Mouse (Mus musculus) gastrocnemius, adult 2 months (tissue): Measurements from ENCODE around the gene Serpinc1. TPM values are rescaled to one million over a fixed set of nuclear protein-coding genes. Genes with fewer than 3 reads are reported as not detected.
A peak's percentile ranks its signal among the peaks of the same experiment; 100 is the strongest.

ENCODE experiments used
- DNase-seq: peaks from one replicate; pipeline ENCODE4 v3.0.0; 2022
- H3K27ac ChIP-seq: fragments of 200-600 bp; 2 replicates; pipeline ENCODE4 v1.8.1; 2022; ENCODE audit warnings: mild to moderate bottlenecking
- H3K4me3 ChIP-seq: fragments of 200-600 bp; 2 replicates; pipeline ENCODE4 v1.8.1; 2022; ENCODE audit warnings: mild to moderate bottlenecking, moderate library complexity
- CTCF ChIP-seq: fragments of 200-600 bp; IDR thresholded peaks from 2 replicates; pipeline ENCODE4 v1.8.1; 2022; ENCODE audit warnings: antibody characterized with exemption, mild to moderate bottlenecking, moderate library complexity
- intact Hi-C: fragments of 180-260 bp; cut with DNase I; formaldehyde crosslinking; loops from one replicate; pipeline ENCODE4 v1.15.1; 2025
- total RNA-seq, 2 experiments: library from RNA; stranded (reverse); gene quantifications; 2 replicates each; pipeline ENCODE4 v1.2.3; 2021

The Serpinc1 gene
- total RNA-seq, 2 experiments from 2014 or later = 0.64 TPM; not detected in 1

- DNase-seq = no peak
- Histone ChIP-seq H3K27ac (no peak overlapping the region), H3K4me3 (no peak overlapping the region)
- no peak for TF ChIP-seq CTCF
- intact Hi-C loops = loop anchor here (5.0 kb wide), 4 partner anchors 33 to 247 kb away; partner anchors contain the start of genes Cenpl, Dars2, Rabgap1l and Rc3h1
Measured at GRCm38 (mm10) chr1:161038968-161039721, 60.8 kb downstream of the Serpinc1 start.

DNA sequence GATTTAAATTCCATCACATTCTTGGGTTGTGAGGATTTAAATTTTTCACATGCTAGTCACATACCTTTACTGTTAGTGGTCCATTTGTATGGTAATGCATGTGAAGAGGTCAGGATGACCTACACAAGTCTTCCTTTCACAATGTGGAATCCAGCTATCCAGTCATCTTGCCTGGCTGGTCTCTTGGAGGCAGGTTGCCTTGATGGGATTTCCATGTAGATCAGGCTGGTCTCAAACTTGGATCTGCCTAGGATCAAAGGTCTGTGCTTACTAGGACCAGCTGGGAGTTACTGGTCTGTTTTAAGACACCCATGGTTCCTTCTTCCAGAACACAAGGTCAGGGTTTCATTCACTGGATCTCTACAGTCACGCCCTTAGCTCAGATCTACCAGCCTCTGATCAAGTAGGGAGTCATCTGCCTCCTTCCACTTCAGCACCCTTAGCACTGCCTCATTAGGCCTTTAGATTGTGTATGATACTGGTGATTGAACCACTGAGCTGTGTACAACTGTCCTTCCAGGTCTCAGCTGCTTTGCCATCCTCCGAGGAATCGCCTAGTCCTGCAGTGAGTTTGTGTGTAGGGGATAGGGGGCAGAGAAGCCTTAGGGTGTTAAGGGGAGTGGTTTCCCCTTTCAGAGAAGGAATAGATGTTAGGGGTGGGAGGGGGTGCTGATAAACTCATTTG is 61.5 kb downstream of the Serpinc1 start:
- DNase-seq = no peak
- TF ChIP-seq CTCF = no peak
- Histone ChIP-seq H3K4me3 (no peak overlapping the region), H3K27ac (0 out of 2 replicates have a peak overlapping the region, but pooled peaks have one; percentile 4)
- intact Hi-C loops = loop anchor here (5.0 kb wide), 4 partner anchors 32 to 248 kb away; partner anchors contain the start of genes Cenpl, Dars2, Rabgap1l and Rc3h1

DNA sequence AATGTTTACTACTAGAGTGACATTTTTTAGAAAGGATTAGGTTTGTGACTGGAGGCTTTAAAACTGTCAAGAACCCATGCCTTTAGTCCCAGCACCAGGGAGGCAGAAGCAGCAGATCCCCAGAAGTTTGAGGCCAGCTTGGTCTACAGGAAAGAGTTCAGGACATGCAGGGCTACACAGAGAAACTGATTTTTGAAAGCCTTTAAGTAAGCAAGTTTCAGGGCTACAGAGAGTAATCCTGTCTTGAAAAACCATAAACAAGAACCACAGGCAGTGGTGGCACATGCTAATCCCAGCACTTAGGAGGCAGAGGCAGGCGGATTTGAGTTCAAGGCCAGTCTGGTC is 62.0 kb downstream of the Serpinc1 start:
- H3K4me3 ChIP-seq = no peak overlapping the region
- 0 out of 2 replicates have a peak overlapping the region, but pooled peaks have one; percentile 4 for H3K27ac ChIP-seq
- intact Hi-C loops = no loop called here
- DNase-seq = no peak
- TF ChIP-seq CTCF = no peak

- intact Hi-C loops = no loop called here
- DNase-seq = no peak
- TF ChIP-seq CTCF = no peak
- H3K4me3 ChIP-seq = no peak overlapping the region
- H3K27ac ChIP-seq = 0 out of 2 replicates have a peak overlapping the region, but pooled peaks have one; percentile 4
Measured at GRCm38 (mm10) chr1:161040855-161041254, 62.5 kb downstream of the Serpinc1 start.

GRCm38 (mm10) chr1:161041261-161042020 is 63.1 kb downstream of the Serpinc1 start:
- intact Hi-C loops = no loop called here
- H3K27ac ChIP-seq = no peak overlapping the region
- TF ChIP-seq CTCF = no peak

DNA sequence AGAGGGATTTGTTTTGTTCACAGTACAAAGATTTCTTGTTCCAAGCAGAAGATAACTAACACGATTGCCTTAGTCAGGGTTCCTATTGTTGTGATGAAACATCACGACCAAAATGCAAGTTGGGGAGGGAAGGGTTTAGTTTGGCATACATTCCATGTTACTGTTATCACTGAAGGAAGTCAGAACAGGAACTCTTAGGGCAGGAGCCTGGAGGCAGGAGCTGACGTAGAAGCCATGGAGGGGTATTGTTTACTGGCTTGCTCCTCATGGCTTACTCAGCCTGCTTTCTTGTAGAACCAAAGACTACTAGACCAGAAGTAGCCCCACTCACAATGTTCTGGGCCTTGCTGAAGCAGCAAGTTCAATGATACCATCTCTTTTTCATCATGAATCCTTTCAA is 68.6 kb downstream of the Serpinc1 start:
- H3K4me3 ChIP-seq = no peak overlapping the region
- no peak for DNase-seq
- intact Hi-C loops = no loop called here
- no peak for TF ChIP-seq CTCF
- no peak overlapping the region for H3K27ac ChIP-seq

More at GRCm38 (mm10) chr1:161041261-161042020, 63.1 kb downstream of the Serpinc1 start:
- DNase-seq = no peak
- no peak overlapping the region for H3K4me3 ChIP-seq

Other genes starting within 250 kb of the Serpinc1 start
- gene Rabgap1l, start 185.4 kb upstream of the Serpinc1 start, total RNA-seq = 10 to 100 TPM in 1 of 2 experiments, 1 to 10 TPM in 1; 7.7 to 15.3 TPM
- gene Rc3h1, start 72.2 kb upstream of the Serpinc1 start, total RNA-seq = 10 to 100 TPM; 31.0 to 32.5 TPM
- gene Zbtb37, start 56.3 kb downstream of the Serpinc1 start, total RNA-seq = 1 to 10 TPM; 6.2 to 6.6 TPM
- 10 to 100 TPM in 1 of 2 experiments, 1 to 10 TPM in 1; 7.6 to 15.5 TPM for gene Dars2, start 92.1 kb downstream of the Serpinc1 start, total RNA-seq
- under 1 TPM; 0.41 to 0.50 TPM for gene Cenpl, start 92.1 kb downstream of the Serpinc1 start, total RNA-seq
- 1 to 10 TPM; 7.2 to 8.2 TPM for gene Klhl20, start 152.9 kb downstream of the Serpinc1 start, total RNA-seq
- not detected for gene Ankrd45, start 164.1 kb downstream of the Serpinc1 start, total RNA-seq
- gene Tex50, start 180.7 kb downstream of the Serpinc1 start, total RNA-seq = not detected